Mouse (Mus musculus): Measurements from ENCODE around the gene Ppargc1a. TPM values are rescaled to one million over a fixed set of nuclear protein-coding genes. Genes with fewer than 3 reads are reported as not detected.

Ppargc1a gene
- polyA plus RNA-seq, 1 experiment from 2014 or later, result 4.1 TPM

DNA sequence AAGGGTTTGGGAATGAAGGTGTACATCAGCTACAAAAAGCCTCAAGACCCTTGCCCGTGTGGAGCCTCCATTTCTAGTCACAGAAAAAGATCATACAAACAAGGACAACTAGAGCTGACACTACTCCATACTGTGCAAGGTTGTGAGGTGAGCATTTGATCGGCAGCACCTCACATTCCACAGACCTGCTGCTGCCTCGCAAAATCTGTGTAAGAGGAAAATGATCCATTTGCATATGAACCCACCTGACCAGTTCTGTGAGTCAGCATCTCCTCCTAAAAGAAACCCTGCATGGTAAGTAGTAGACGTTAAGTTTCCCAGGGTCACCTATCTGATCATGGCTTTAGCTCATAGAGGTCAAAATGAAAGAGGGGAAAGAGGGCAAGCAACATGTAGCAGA, 135.5 kb downstream of the Ppargc1a start:
- WGBS, result 62% methylated on average over 4 of the region's 4 CpGs
- Histone ChIP-seq H3K4me2 (replicated peaks; ENCODE audit: low read depth, low read length) (no peak overlapping the region), H3K4me3 (ENCODE audit: low read depth, low read length) (no peak overlapping the region), H3K27me3 (ENCODE audit: control insufficient read depth, insufficient read depth, low read length) (no peaks in the 10 kb centered on the region), H3K27ac (ENCODE audit: low read depth, low read length) (no peak overlapping the region), H3K36me3 (ENCODE audit: control insufficient read depth, insufficient read depth, low read length) (no peaks in the 10 kb centered on the region), H3K4me1 (replicated peaks; ENCODE audit: control insufficient read depth, insufficient read depth, low read length) (no peaks in the 10 kb centered on the region), H3K9me3 (ENCODE audit: control insufficient read depth, low read length) (no peaks in the 10 kb centered on the region), H3K9ac (ENCODE audit: low read depth, low read length) (no peak overlapping the region)
- no peak for DNase-seq (ENCODE audit: low spot score)
- no peak for ATAC-seq (ENCODE audit: low FRiP score)

GRCm38 (mm10) chr5:51426406-51426805, 141.1 kb downstream of the Ppargc1a start:
- H3K4me1 ChIP-seq (replicated peaks; ENCODE audit: control insufficient read depth, insufficient read depth, low read length), result no peaks in the 10 kb centered on the region
- no peak for DNase-seq (ENCODE audit: low spot score)

DNA sequence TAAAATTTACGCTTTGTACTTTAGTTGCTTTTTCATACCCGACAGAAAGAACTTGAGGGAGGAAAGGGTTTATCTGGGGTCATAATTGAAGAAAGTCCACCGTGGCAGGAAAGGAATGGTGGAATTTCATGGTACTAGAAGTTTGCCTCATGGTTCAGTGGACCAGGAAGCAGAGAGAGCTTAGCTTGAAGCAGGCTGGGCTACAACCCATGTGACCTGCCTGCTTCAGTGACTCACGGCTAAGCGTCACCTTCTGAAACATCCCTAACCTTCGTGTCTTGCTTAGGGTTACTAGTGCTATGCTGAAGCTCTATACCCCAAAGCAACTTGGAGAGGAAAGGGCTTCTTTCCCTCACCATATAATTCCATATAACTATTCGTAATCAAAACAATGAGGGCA, 151.1 kb downstream of the Ppargc1a start:
- Histone ChIP-seq H3K9me3 (ENCODE audit: control insufficient read depth, low read length) (no peaks in the 10 kb centered on the region), H3K27ac (ENCODE audit: low read depth, low read length) (no peak overlapping the region), H3K4me2 (replicated peaks; ENCODE audit: low read depth, low read length) (no peak overlapping the region), H3K36me3 (ENCODE audit: control insufficient read depth, insufficient read depth, low read length) (no peaks in the 10 kb centered on the region), H3K9ac (ENCODE audit: low read depth, low read length) (no peak overlapping the region), H3K4me1 (replicated peaks; ENCODE audit: control insufficient read depth, insufficient read depth, low read length) (no peaks in the 10 kb centered on the region), H3K4me3 (ENCODE audit: low read depth, low read length) (no peak overlapping the region), H3K27me3 (ENCODE audit: control insufficient read depth, insufficient read depth, low read length) (no peaks in the 10 kb centered on the region)
- DNase-seq (ENCODE audit: low spot score) (no peak), ATAC-seq (ENCODE audit: low FRiP score) (no peak)
- 81% methylated on average over 7 of the region's 7 CpGs for WGBS

More at GRCm38 (mm10) chr5:51426406-51426805, 141.1 kb downstream of the Ppargc1a start:
- Histone ChIP-seq H3K27ac (ENCODE audit: low read depth, low read length) (no peak overlapping the region), H3K4me2 (replicated peaks; ENCODE audit: low read depth, low read length) (no peak overlapping the region), H3K4me3 (ENCODE audit: low read depth, low read length) (no peak overlapping the region), H3K27me3 (ENCODE audit: control insufficient read depth, insufficient read depth, low read length) (no peaks in the 10 kb centered on the region), H3K9ac (ENCODE audit: low read depth, low read length) (no peak overlapping the region), H3K9me3 (ENCODE audit: control insufficient read depth, low read length) (no peaks in the 10 kb centered on the region), H3K36me3 (ENCODE audit: control insufficient read depth, insufficient read depth, low read length) (no peaks in the 10 kb centered on the region)
- no peak for ATAC-seq (ENCODE audit: low FRiP score)

DNA sequence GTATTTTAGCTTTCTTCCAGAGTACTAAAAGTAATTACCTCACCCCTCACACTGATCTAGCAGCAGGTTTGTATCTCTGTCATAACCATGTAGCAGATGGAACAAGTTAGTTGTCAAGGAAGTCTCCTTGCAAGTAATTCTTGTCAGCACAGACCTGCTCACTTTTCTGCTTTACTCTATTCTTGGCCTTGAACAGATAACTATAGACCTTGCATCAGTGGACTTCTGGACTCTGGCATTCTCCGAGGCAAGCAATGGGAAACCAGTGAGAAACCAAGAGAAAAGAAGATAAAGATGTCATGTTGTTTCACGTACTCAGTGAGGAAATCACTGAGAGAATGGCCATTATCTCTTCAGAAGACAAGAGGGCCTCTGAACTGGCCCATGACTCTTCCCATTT, 152.1 kb downstream of the Ppargc1a start:
- no peak for ATAC-seq (ENCODE audit: low FRiP score)
- Histone ChIP-seq H3K27me3 (ENCODE audit: control insufficient read depth, insufficient read depth, low read length) (no peaks in the 10 kb centered on the region), H3K9me3 (ENCODE audit: control insufficient read depth, low read length) (no peaks in the 10 kb centered on the region), H3K27ac (ENCODE audit: low read depth, low read length) (no peak overlapping the region), H3K4me2 (replicated peaks; ENCODE audit: low read depth, low read length) (no peak overlapping the region), H3K4me3 (ENCODE audit: low read depth, low read length) (no peak overlapping the region), H3K4me1 (replicated peaks; ENCODE audit: control insufficient read depth, insufficient read depth, low read length) (no peaks in the 10 kb centered on the region), H3K9ac (ENCODE audit: low read depth, low read length) (no peak overlapping the region), H3K36me3 (ENCODE audit: control insufficient read depth, insufficient read depth, low read length) (no peaks in the 10 kb centered on the region)
- 81% methylated on average over 2 of the region's 2 CpGs for WGBS
- DNase-seq (ENCODE audit: low spot score), result no peak

GRCm38 (mm10) chr5:51412303-51413117, 155.0 kb downstream of the Ppargc1a start:
- Histone ChIP-seq H3K4me1 (replicated peaks; ENCODE audit: control insufficient read depth, insufficient read depth, low read length) (no peaks in the 10 kb centered on the region), H3K36me3 (ENCODE audit: control insufficient read depth, insufficient read depth, low read length) (no peaks in the 10 kb centered on the region), H3K4me2 (replicated peaks; ENCODE audit: low read depth, low read length) (peak overlapping the region; percentile 12; the same call in 1 of the 2 replicates), H3K9me3 (ENCODE audit: control insufficient read depth, low read length) (no peaks in the 10 kb centered on the region), H3K27me3 (ENCODE audit: control insufficient read depth, insufficient read depth, low read length) (no peaks in the 10 kb centered on the region), H3K9ac (ENCODE audit: low read depth, low read length) (no peak overlapping the region), H3K27ac (ENCODE audit: low read depth, low read length) (no peak overlapping the region), H3K4me3 (ENCODE audit: low read depth, low read length) (no peak overlapping the region)
- ATAC-seq (ENCODE audit: low FRiP score), result peak; percentile 74; the same call in 1 of the 2 replicates
- peak; percentile 17 for DNase-seq (ENCODE audit: low spot score)
- WGBS, result 32% methylated on average over 12 of the region's 12 CpGs

GRCm38 (mm10) chr5:51410006-51410405, 157.5 kb downstream of the Ppargc1a start:
- no peak overlapping the region for H3K4me3 ChIP-seq (ENCODE audit: low read depth, low read length)
- H3K9ac ChIP-seq (ENCODE audit: low read depth, low read length), result no peak overlapping the region
- no peaks in the 10 kb centered on the region for H3K9me3 ChIP-seq (ENCODE audit: control insufficient read depth, low read length)
- no peak for DNase-seq (ENCODE audit: low spot score)
- H3K27me3 ChIP-seq (ENCODE audit: control insufficient read depth, insufficient read depth, low read length), result no peaks in the 10 kb centered on the region
- no peak for ATAC-seq (ENCODE audit: low FRiP score)
- no peaks in the 10 kb centered on the region for H3K4me1 ChIP-seq (replicated peaks; ENCODE audit: control insufficient read depth, insufficient read depth, low read length)
- no peak overlapping the region for H3K27ac ChIP-seq (ENCODE audit: low read depth, low read length)
- no peak overlapping the region for H3K4me2 ChIP-seq (replicated peaks; ENCODE audit: low read depth, low read length)
- WGBS, result 97% methylated on average over 1 of the region's 1 CpGs
- H3K36me3 ChIP-seq (ENCODE audit: control insufficient read depth, insufficient read depth, low read length), result no peaks in the 10 kb centered on the region

GRCm38 (mm10) chr5:51406406-51406805, 161.1 kb downstream of the Ppargc1a start:
- Histone ChIP-seq H3K36me3 (ENCODE audit: control insufficient read depth, insufficient read depth, low read length) (no peaks in the 10 kb centered on the region), H3K9me3 (ENCODE audit: control insufficient read depth, low read length) (no peaks in the 10 kb centered on the region), H3K9ac (ENCODE audit: low read depth, low read length) (no peak overlapping the region), H3K4me1 (replicated peaks; ENCODE audit: control insufficient read depth, insufficient read depth, low read length) (no peaks in the 10 kb centered on the region), H3K4me2 (replicated peaks; ENCODE audit: low read depth, low read length) (no peak overlapping the region), H3K27ac (ENCODE audit: low read depth, low read length) (no peak overlapping the region), H3K4me3 (ENCODE audit: low read depth, low read length) (no peak overlapping the region), H3K27me3 (ENCODE audit: control insufficient read depth, insufficient read depth, low read length) (no peaks in the 10 kb centered on the region)
- DNase-seq (ENCODE audit: low spot score) (no peak), ATAC-seq (ENCODE audit: low FRiP score) (no peak)
- 78% methylated on average over 3 of the region's 3 CpGs for WGBS
